Mouse (Mus musculus) lung, postnatal 0 days (tissue): ENCODE data around the gene Helz. TPM values are rescaled to one million over a fixed set of nuclear protein-coding genes. Genes with fewer than 3 reads are reported as not detected.

Source experiments
- ATAC-seq: fragments of 200-750 bp; cut with Nextera tagmentation; 2 replicates; pipeline ENCODE4 v1.8.0; 2017; ENCODE audit warnings: moderate library complexity
- DNase-seq: peaks from one replicate; pipeline ENCODE4 v3.0.0-alpha.2; 2016; ENCODE audit warnings: low spot score
- H3K27ac ChIP-seq: fragments of 300-500 bp; sonication (generic); 2 replicates; pipeline ENCODE4 v1.5.1; 2014; ENCODE audit warnings: antibody characterized with exemption, mild to moderate bottlenecking, low read length, mixed read lengths
- H3K27me3 ChIP-seq: fragments of 300-500 bp; sonication (generic); replicated peaks from 2 replicates; pipeline ENCODE4 v1.6.1; 2014; ENCODE audit warnings: low read length, mixed read lengths; ENCODE audit not compliant: insufficient read depth
- H3K36me3 ChIP-seq: fragments of 300-500 bp; sonication (generic); 2 replicates; pipeline ENCODE4 v1.6.1; 2014; ENCODE audit warnings: low read length, mixed read lengths; ENCODE audit not compliant: insufficient read depth
- H3K4me1 ChIP-seq: fragments of 300-500 bp; sonication (generic); 2 replicates; pipeline ENCODE4 v1.6.1; 2014; ENCODE audit warnings: antibody characterized with exemption, low read depth, low read length, mixed read lengths; ENCODE audit not compliant: insufficient read depth
- H3K4me2 ChIP-seq: fragments of 300-500 bp; sonication (generic); replicated peaks from 2 replicates; pipeline ENCODE4 v1.6.1; 2014; ENCODE audit warnings: low read depth, mild to moderate bottlenecking, low read length, moderate library complexity, mixed read lengths
- H3K4me3 ChIP-seq: fragments of 300-500 bp; sonication (generic); 2 replicates; pipeline ENCODE4 v1.5.1; 2014; ENCODE audit warnings: low read depth, low read length
- H3K9ac ChIP-seq: fragments of 300-500 bp; sonication (generic); replicated peaks from 2 replicates; pipeline ENCODE4 v1.6.1; 2014; ENCODE audit warnings: low read depth, mild to moderate bottlenecking
- H3K9me3 ChIP-seq: fragments of 300-500 bp; sonication (generic); 2 replicates; pipeline ENCODE4 v1.6.1; 2016; ENCODE audit warnings: low read length, mixed read lengths
- CTCF ChIP-seq: IDR thresholded peaks from 2 replicates; pipeline ENCODE4 v1.5.1; 2016; ENCODE audit warnings: antibody characterized with exemption, mild to moderate bottlenecking
- EP300 ChIP-seq: IDR thresholded peaks from 2 replicates; pipeline ENCODE4 v1.6.1; 2016; ENCODE audit warnings: antibody characterized with exemption, mild to moderate bottlenecking, control low read depth
- WGBS: fragments of 180-500 bp; shearing (Covaris S2); extraction: QIAGEN DNeasy Blood & Tissue Kit; methylation state at CpG from one replicate; pipeline ENCODE4 v1.1.7; 2014; 5-methylcytosine and 5-hydroxymethylcytosine counted together
- polyA plus RNA-seq: library from polyadenylated mRNA; unstranded; fragments of >200 nt; fragmentation: Nextera tagmentation; extraction: Ambion mirVana; gene quantifications from 2 replicates; pipeline ENCODE4 v1.2.1, GENCODE M21; 2015

Gene Helz
- polyA plus RNA-seq, 1 experiment from 2014 or later = 8.4 TPM

DNA sequence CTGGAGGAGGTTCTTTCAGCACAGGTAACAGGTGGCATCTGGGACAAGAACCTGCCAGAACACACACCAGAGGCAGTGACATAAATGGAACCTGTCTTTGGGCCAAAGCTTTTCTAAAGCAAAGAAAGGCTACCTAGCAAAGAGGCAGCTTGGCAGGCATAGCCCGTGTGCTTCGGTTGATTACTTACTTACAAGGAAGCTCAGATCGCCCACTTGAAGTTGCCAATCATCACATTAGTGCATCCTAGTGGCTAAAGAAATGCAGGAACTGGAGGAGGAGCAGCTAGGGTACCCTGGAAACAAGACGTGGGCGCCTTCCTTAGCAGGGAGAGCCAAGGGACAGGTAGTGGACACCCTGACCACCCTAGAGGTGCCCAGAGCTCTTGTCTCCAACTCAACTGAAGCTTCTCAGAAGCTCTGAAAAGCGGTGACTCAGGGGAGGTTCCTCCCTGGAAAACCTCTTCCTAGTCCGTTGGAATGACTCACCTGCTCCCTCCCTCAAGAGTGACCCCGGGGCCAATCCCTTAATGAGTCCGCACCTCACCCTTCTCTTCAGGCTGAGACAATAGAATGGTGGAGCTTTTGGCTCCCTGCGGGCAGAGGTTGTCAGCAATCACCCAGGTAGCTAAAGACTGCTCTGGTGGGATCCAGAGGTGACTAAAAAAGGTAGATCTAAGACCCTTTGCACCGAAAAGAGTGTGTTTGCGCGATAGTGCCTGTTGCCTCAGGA lies 1.8 kb upstream of the Helz start:
- Histone ChIP-seq H3K36me3 (no peaks in the 10 kb centered on the region), H3K9ac (no peak overlapping the region), H3K27ac (no peak overlapping the region), H3K9me3 (no peaks in the 10 kb centered on the region), H3K4me3 (peak overlapping the region; percentile 91; the same call in 1 of the 2 replicates), H3K4me1 (no peaks in the 10 kb centered on the region; the same call in 1 of the 2 replicates), H3K4me2 (peak overlapping the region; percentile 99), H3K27me3 (no peaks in the 10 kb centered on the region)
- no peak for TF ChIP-seq EP300
- TF ChIP-seq CTCF = peak; percentile 8; the same call in 1 of the 2 replicates
- 26% methylated on average over 13 of the region's 13 CpGs for WGBS
- DNase-seq (peak; percentile 74), ATAC-seq (peak; percentile 53)

DNA sequence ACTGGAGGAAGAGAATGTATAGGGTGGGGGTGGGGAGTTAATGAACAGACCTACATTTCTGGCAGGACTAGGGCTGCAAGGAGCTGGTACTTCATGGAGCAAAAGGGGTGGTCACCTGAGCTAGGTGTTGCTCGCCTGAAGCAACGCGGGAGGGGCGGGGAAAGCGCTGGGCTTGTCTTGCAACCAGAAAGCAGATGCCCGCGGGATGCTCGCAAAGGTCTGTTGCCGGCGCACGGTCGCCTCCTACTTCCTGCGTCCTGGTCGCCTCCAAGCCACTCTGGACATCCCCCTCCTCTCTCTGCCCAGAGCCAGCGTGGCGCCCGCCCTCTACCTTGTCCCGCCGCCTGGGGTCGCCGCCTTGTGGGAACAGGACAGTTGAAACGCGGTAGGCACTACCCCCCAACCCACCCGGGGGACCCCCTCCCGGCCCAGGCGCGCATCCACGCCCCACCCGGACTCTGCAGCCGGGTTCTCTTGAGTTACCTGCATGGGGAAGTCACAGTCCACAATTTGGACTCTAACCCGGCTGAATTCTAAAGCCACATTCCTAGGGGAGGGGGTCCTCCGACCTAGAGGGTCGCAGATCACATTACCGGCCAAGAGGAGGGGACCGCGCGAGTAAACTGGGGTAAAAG lies 946 bp upstream of the Helz start:
- H3K9me3 ChIP-seq = no peaks in the 10 kb centered on the region
- 0 out of 2 replicates have a peak, but pooled peaks have one; percentile 5 for ATAC-seq
- H3K27ac ChIP-seq = no peak overlapping the region
- peak overlapping the region; percentile 97; the same call in 1 of the 2 replicates for H3K9ac ChIP-seq
- under 1% methylated on average over 34 of the region's 37 CpGs for WGBS
- DNase-seq = peak; percentile 28
- H3K27me3 ChIP-seq = no peaks in the 10 kb centered on the region
- H3K4me1 ChIP-seq = no peaks in the 10 kb centered on the region; the same call in 1 of the 2 replicates
- H3K4me3 ChIP-seq = peak overlapping the region; percentile 91
- H3K36me3 ChIP-seq = no peaks in the 10 kb centered on the region
- TF ChIP-seq CTCF = peak; percentile 13; the same call in 1 of the 2 replicates
- TF ChIP-seq EP300 = no peak
- peak overlapping the region; percentile 99 for H3K4me2 ChIP-seq

DNA sequence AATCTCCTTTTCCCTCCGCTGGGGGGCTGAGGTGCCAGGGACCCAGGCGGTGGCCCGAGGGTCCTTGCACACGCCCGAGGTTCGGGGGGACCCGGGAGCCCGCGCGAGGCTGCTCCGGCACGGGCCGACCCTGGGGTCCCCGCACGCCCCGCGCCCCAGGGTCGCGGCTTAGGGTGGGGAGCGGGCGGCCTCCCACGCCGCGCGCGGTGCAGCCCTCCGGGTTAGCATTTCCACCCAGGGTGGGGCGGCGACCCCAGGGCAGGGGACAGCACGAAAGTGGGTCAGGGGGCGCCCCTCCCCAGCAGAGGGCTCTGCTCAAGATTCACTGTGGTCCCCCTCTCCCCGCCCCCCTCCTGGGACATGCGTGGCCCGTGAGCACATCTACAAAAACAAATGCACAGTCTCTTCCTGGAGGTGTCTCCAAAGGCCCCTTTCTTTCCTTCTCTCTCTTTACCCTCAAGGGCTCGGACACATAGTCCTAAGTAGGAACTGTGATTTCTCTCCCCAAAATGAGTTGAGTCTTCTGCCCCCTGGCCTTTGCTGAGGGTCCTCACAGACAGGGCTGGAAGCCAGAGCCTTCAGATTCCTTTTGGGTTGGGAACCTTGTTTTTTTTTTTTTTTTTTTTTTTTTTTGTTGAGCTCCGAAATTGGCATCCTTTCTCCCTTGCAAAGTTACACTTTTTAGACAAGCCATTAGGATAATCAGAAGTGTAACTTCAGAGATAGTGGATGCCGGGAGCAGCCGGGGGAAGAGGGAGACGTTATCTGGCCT lies 660 bp downstream of the Helz start:
- TF ChIP-seq CTCF = no peak
- no peak for TF ChIP-seq EP300
- 3% methylated on average over 34 of the region's 39 CpGs for WGBS
- Histone ChIP-seq H3K9ac (peak overlapping the region; percentile 97), H3K4me1 (no peaks in the 10 kb centered on the region; the same call in 1 of the 2 replicates), H3K27ac (peak overlapping the region; percentile 80), H3K36me3 (no peaks in the 10 kb centered on the region; the same call in 1 of the 2 replicates), H3K4me3 (peak overlapping the region; percentile 91), H3K27me3 (no peaks in the 10 kb centered on the region), H3K9me3 (no peaks in the 10 kb centered on the region), H3K4me2 (peak overlapping the region; percentile 99)
- ATAC-seq (peak; percentile 18), DNase-seq (peak; percentile 20)

DNA sequence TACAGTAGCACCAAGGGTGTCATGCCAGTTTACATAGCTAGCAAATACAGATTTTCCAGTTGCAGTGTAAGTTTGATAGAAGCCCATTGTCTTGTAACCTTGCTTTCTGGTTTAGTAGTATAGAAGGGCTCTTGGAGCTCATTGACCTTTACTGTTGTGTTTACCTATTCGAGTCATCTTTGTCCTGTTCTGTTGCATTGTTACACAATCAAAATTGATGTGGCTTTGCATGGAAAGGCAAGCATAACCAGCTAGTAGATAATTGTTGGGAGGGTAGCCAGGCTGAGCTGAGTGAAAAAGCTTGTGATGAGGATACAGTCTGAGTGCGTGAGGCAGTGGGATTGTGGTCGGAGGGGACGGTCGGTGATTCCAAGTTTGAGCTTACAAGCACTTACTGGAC lies 12.1 kb downstream of the Helz start:
- no peak for DNase-seq
- Histone ChIP-seq H3K9me3 (no peaks in the 10 kb centered on the region), H3K4me3 (no peak overlapping the region), H3K4me1 (no peaks in the 10 kb centered on the region), H3K9ac (no peak overlapping the region), H3K4me2 (no peak overlapping the region), H3K36me3 (no peaks in the 10 kb centered on the region), H3K27me3 (no peaks in the 10 kb centered on the region), H3K27ac (no peak overlapping the region)
- TF ChIP-seq EP300 (no peak), CTCF (no peak)
- no peak for ATAC-seq
- 84% methylated on average over 5 of the region's 5 CpGs for WGBS

DNA sequence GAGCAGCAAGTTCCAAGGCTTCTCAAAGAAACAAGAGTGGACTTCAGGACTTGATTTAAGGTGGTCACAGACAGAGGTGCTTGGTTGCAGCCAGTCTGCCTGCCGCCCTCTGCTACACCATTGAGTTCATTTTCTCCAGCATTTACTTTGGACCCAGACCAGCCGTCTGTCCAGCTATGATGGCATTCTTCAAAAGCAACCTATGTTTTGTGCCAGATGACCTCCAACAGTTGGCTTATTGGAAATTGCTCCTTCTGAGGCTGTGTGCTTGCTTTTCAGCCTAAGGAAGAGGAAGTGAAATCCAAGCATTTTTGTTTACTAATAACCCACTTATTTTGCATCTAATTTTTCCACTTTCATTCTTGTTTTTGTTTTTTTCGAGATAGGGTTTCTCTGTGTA lies 19.7 kb downstream of the Helz start:
- no peaks in the 10 kb centered on the region; the same call in 1 of the 2 replicates for H3K36me3 ChIP-seq
- H3K9me3 ChIP-seq = no peaks in the 10 kb centered on the region
- DNase-seq (no peak), ATAC-seq (no peak)
- no peak overlapping the region for H3K9ac ChIP-seq
- no peak overlapping the region for H3K4me2 ChIP-seq
- no peak overlapping the region for H3K4me3 ChIP-seq
- no peaks in the 10 kb centered on the region for H3K27me3 ChIP-seq
- no peak overlapping the region for H3K27ac ChIP-seq
- H3K4me1 ChIP-seq = no peaks in the 10 kb centered on the region
- 70% methylated on average over 3 of the region's 3 CpGs for WGBS
- no peak for TF ChIP-seq EP300
- TF ChIP-seq CTCF = no peak
